Mouse (Mus musculus) adipocyte (in vitro differentiated cells): ENCODE data around the gene Tomt.
A peak's percentile ranks its signal among the peaks of the same experiment; 100 is the strongest.

Experiments used
- DNase-seq: peaks from one replicate; pipeline ENCODE4 v3.0.0-alpha.2; 2016; ENCODE audit warnings: low spot score

Tomt gene

GRCm38 (mm10) chr7:101901969-101902368, 4.2 kb downstream of the Tomt start:
- no peak for DNase-seq

GRCm38 (mm10) chr7:101900331-101901097, 5.6 kb downstream of the Tomt start:
- DNase-seq: no peak

- DNase-seq: peak; percentile 97
These were observed 9.8 kb downstream of the Tomt start for GRCm38 (mm10) chr7:101896104-101897066.

GRCm38 (mm10) chr7:101895695-101896094, 10.5 kb downstream of the Tomt start:
- DNase-seq: no peak

- DNase-seq: no peak
These were observed 17.7 kb downstream of the Tomt start for GRCm38 (mm10) chr7:101888460-101888859.

- DNase-seq: no peak
These were observed 19.9 kb downstream of the Tomt start for GRCm38 (mm10) chr7:101886274-101886673.

GRCm38 (mm10) chr7:101884160-101884559, 22.0 kb downstream of the Tomt start:
- no peak for DNase-seq

- DNase-seq: no peak
These were observed 23.6 kb downstream of the Tomt start for GRCm38 (mm10) chr7:101882413-101883154.

GRCm38 (mm10) chr7:101880855-101881254, 25.3 kb downstream of the Tomt start:
- no peak for DNase-seq

- DNase-seq: no peak
These were observed 30.2 kb downstream of the Tomt start for GRCm38 (mm10) chr7:101875978-101876377.

GRCm38 (mm10) chr7:101871296-101871695, 34.9 kb downstream of the Tomt start:
- DNase-seq: no peak

GRCm38 (mm10) chr7:101870629-101871028, 35.5 kb downstream of the Tomt start, which contains the start of gene Folr1:
Gene Folr1, minus strand, starts transcription at chr7:101870788.
- no peak for DNase-seq

GRCm38 (mm10) chr7:101869163-101869500, 37.0 kb downstream of the Tomt start:
- no peak for DNase-seq

GRCm38 (mm10) chr7:101868241-101869162, 37.7 kb downstream of the Tomt start:
- no peak for DNase-seq

- DNase-seq: no peak
These were observed 38.7 kb downstream of the Tomt start for GRCm38 (mm10) chr7:101867482-101867881.

GRCm38 (mm10) chr7:101866491-101867265, 39.5 kb downstream of the Tomt start:
- DNase-seq: no peak

GRCm38 (mm10) chr7:101863415-101863814, 42.7 kb downstream of the Tomt start, which contains the start of gene Anapc15:
Gene Anapc15, plus strand, starts transcription at chr7:101863715.
- DNase-seq: no peak

GRCm38 (mm10) chr7:101862291-101862690, 43.9 kb downstream of the Tomt start:
- DNase-seq: no peak

- DNase-seq: peak; percentile 93
These were observed 45.2 kb downstream of the Tomt start for GRCm38 (mm10) chr7:101860978-101861377.

GRCm38 (mm10) chr7:101858362-101858761, 47.8 kb downstream of the Tomt start:
- no peak for DNase-seq
